Mouse (Mus musculus) C2C12 (cell line): ENCODE results near the gene Pigyl.

Experiments
- CEBPB ChIP-seq: IDR thresholded peaks from one replicate; pipeline ENCODE4 v1.6.1; 2011; ENCODE audit warnings: low read depth, mild to moderate bottlenecking, control low read depth, moderate library complexity
- CTCF ChIP-seq: IDR thresholded peaks from one replicate; pipeline ENCODE4 v1.5.1; 2011; ENCODE audit not compliant: control insufficient read depth, insufficient read depth, insufficient read length
- FOSL1 ChIP-seq: IDR thresholded peaks from one replicate; pipeline ENCODE4 v1.8.0; 2011; ENCODE audit warnings: mild to moderate bottlenecking, low read length; ENCODE audit not compliant: poor library complexity, insufficient read depth, severe bottlenecking
- MAX ChIP-seq: IDR thresholded peaks from one replicate; pipeline ENCODE4 v1.6.1; 2011; ENCODE audit warnings: mild to moderate bottlenecking, control low read depth
- MYOD1 ChIP-seq: IDR thresholded peaks from one replicate; pipeline ENCODE4 v1.6.1; 2011; ENCODE audit warnings: low read depth; ENCODE audit not compliant: control insufficient read depth, insufficient read length
- MYOG ChIP-seq: IDR thresholded peaks from one replicate; pipeline ENCODE4 v1.6.1; 2011; ENCODE audit not compliant: control insufficient read depth, insufficient read length; ENCODE audit errors: extremely low read depth
- USF1 ChIP-seq: IDR thresholded peaks from one replicate; pipeline ENCODE4 v1.6.1; 2011; ENCODE audit warnings: low read depth, mild to moderate bottlenecking, control low read depth, moderate library complexity

DNA sequence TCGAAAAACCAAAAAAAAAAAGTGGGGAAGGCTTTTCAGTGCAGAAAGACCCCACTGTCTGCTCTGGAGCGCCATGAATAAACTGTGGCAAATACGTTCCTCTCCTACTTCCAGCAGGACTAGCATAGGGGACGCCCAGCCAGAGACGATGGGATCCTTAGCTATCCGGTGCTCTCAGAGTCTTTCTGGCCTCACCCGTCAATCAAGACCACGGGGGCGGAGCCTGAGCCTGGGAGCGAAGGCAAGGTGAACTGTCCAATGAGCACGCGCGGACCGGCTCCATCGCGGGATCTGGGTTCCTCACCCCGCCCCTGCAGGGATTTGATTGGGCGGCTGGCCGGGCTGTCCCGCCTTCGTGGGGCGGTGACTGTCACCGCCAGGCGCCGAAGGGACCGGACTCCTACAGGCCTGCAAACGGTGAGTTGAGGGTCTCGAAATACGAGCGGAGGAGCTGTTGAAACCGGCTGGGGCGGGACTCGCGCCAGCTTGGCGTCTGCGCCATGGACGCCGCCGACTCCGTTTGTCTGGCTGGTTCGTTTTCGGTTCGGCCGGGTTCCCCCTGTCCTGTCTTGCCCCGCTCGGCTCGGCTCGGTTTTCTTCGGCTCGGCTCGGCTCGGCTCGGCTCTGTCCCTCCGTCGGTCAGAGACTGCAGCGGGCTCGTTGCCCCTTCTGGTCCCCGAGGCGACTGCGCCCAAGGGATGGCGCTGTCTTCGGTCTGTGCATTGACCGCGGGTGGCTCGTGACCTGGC is at the start of gene Pigyl:
- no peak for TF ChIP-seq CTCF
- no peak for TF ChIP-seq MYOG
- TF ChIP-seq MAX, result no peak
- no peak for TF ChIP-seq USF1
- no peak for TF ChIP-seq MYOD1
- no peak for TF ChIP-seq CEBPB
- TF ChIP-seq FOSL1, result no peak
